1 mouse cellular context compared by ENCODE assay signal in the genomic region with DNA sequence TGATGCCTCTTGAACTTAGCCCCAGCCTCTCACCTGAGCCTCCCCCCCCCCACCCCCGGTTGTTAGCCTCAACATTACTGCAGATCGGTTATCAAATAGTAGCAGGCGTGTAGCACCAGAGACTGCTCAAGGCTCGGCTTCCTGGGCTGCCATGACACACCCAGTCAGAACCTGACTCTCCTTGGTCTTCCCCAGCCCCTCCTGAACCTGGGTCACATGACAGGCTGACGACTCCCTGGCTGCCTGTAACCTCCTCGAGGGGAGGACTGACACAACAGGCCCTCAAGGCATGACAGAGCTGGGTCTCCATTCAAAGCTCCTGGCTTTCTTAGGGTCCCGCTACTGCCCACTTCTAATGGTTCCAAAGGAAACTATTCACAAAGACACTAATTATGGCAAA.
TF ChIP-seq lines count a peak whose summit lies in the region.

No protein-coding gene starts in this region.

TF ChIP-seq in myocyte, 11 proteins besides CTCF, POLR2A, EP300 and RAD21:
- TF ChIP-seq MYOG (IDR thresholded peaks at IDR 0.05; ENCODE audit: control insufficient read depth in 1 of 3, insufficient read depth in 1 of 3, insufficient read length in 2 of 3, low read depth in 2 of 3): no peak
- TF ChIP-seq E2F4 (IDR thresholded peaks at IDR 0.05; ENCODE audit: insufficient read depth): no peak
- TF ChIP-seq USF1 (IDR thresholded peaks at IDR 0.05; ENCODE audit: low read depth): no peak
- no peak for TF ChIP-seq CEBPB (IDR thresholded peaks at IDR 0.05; ENCODE audit: insufficient read depth, poor library complexity, severe bottlenecking)
- TF ChIP-seq MYOD1 (IDR thresholded peaks at IDR 0.05; ENCODE audit: control insufficient read depth in 1 of 3, insufficient read length in 2 of 3, low read depth in 2 of 3): no peak
- TF ChIP-seq SRF (IDR thresholded peaks at IDR 0.05; ENCODE audit: control insufficient read depth, insufficient read length, low read depth): no peak
- no peak for TF ChIP-seq POLR2AphosphoS2 (IDR thresholded peaks at IDR 0.05; ENCODE audit: insufficient read length, low read depth)
- TF ChIP-seq TCF12 (IDR thresholded peaks at IDR 0.05; ENCODE audit: insufficient read depth, poor library complexity, severe bottlenecking): no peak
- no peak for TF ChIP-seq REST (IDR thresholded peaks at IDR 0.05; ENCODE audit: insufficient read depth, insufficient read length)
- no peak for TF ChIP-seq TCF3 (IDR thresholded peaks at IDR 0.05; ENCODE audit: insufficient read length, low read depth)
- TF ChIP-seq MAX (IDR thresholded peaks at IDR 0.05; ENCODE audit: low read depth): no peak
